Mouse (Mus musculus) heart, postnatal 14 days (tissue): ENCODE data around the gene Map3k13. TPM values are rescaled to one million over a fixed set of nuclear protein-coding genes. Genes with fewer than 3 reads are reported as not detected.
A peak's percentile ranks its signal among the peaks of the same experiment; 100 is the strongest.
"Not testable (repeated sequence)": the region's sequence is repeated elsewhere in the genome, so short reads cannot be mapped to it uniquely, and the experiment has no call there.

Experiments
- DNase-seq, 2 experiments: peaks; one replicate each; pipeline ENCODE4 v3.0.0; 2021 to 2022
- intact Hi-C: fragments of 180-260 bp; cut with DNase I; formaldehyde crosslinking; loops from one replicate; pipeline ENCODE4 v1.15.1; 2025
- total RNA-seq, 2 experiments: library from RNA; stranded (reverse); gene quantifications; 2 replicates each; pipeline ENCODE4 v1.2.3; 2021

Map3k13 gene
- total RNA-seq, 2 experiments from 2014 or later: 0.98 to 1.0 TPM

DNA sequence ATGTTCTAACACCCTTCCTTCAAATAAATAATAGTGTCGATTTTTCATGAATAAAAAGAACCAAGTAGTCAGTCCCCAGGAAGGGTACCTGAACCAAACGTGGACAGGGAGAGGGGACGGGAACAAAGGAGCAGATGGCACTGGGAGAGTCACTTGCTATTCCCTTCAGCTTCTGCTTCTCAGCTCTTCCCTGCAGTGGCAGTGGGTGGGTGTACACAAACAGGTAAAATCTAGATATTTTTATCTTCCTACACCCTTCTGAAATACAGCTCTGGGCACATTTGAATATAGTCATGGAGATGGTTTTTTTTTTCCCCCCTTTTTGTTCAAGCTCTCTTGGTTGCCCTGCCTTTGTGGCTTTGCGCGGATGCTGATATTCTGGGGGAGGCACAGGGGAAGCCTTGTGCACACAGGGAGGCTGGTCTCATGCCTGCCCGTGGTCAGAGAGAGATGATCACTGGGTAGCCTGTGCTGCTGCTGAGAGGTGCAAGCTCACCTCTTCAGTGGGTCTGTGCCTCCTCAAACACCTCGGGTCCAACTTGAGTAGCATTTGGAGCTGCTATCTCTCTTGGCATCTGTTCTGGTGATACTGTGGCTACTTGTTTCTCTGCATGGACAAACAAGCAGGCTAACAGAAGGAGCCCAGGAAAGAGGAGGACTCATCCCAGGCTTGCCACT is 87.6 kb downstream of the Map3k13 start:
- no peak for DNase-seq
- intact Hi-C loops: no loop called here

DNA sequence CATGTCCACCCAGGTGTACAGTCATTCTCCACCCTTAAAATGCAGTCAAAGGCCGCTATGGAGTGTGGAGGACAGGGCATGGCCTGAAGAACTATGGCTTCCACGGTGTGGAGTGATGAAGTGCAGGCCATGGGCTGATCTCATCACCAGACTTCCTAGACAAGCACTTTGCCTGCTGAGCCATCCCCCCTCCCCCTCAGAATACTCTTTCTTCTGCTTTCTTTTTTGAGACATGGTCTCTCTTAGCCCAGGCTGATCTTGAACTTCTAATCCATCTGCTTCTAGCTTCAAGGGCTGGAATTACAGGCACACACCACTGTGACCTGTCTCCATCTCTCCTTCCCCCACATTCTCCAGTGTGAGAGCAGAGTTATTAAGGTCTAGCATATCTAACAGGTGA is 93.5 kb downstream of the Map3k13 start:
- DNase-seq: no peak
- intact Hi-C loops: no loop called here

DNA sequence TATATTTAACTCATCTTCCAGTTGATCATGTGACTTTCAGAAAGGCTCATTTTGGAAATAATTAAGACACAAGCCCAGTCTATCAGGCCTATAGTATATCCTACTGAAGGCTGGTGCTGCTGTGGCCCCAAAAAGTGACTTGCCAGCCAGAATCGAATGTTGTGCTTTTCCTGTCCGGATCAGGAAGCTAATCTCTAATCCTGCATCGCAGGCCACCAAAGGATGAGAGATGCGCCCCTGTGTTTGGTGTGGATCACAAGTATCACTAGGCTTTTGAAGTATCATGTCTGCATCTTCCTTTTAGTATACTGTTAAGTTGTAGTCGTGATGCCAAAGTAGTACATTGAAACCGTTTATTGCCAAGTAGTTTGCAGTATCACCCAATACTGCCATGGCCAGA is 99.7 kb downstream of the Map3k13 start:
- DNase-seq: no peak
- intact Hi-C loops: no loop called here

DNA sequence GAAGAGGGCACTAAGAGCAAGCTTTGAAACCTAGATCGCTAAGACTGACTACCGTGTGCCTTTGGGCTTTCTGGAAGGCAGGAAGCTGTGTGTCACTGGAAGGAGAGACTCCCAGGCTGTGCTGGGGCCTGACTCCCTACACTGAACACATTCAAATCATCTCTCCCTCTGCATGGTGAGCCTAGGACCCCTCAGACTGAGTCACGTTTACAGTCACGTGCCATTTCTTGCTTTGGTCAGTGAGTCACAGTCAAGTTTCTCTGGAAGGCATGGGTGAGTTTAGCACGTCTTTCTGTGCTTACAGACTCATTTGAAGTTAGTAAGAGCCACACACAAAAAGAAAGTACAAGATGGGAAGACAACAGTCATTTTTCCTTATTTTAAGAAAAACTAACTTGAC is 107.1 kb downstream of the Map3k13 start:
- intact Hi-C loops: no loop called here

DNA sequence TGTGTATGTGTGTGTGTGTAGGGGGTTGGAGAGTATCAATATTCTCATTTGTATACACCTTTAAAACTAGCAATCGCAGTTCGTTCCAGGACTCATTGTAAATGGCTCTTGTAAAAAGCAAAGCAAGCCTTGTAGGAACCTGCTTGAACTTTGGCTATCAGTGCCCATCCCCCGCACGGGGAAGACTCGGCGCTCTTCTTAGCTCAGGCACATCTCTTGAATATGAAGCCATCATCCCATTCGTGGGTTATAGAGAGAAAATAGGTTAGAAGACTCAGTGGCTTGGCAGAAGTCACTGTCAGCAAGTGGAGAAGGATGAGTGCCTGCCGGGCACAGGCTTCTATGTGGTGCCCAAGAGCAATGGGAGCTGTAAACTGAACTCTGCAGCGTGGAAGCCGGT is 110.5 kb downstream of the Map3k13 start:
- no peak for DNase-seq

More for the DNA sequence above, 107.1 kb downstream of the Map3k13 start:
- no peak for DNase-seq

DNA sequence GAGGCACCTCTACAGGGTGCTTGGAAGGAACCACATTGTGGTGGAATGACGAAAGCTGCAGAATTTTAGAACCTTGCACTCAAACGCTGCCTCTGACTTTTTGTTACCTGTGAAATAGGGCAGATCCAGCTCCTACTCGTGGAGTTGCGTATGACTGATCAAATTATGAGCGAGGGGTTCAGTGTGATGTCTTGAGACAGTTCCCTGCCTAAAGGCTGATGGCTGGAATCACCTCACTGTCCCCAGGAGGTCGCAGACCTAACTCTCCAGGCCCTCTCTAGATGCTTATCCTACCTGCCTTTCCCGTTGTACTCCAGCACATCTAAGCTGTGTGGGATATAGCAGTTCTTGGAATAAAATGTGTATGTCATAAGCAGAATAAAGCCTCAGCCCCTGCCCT is 111.8 kb downstream of the Map3k13 start:
- intact Hi-C loops: no loop called here
- no peak for DNase-seq

More for the DNA sequence above, 110.5 kb downstream of the Map3k13 start:
- intact Hi-C loops: no loop called here

DNA sequence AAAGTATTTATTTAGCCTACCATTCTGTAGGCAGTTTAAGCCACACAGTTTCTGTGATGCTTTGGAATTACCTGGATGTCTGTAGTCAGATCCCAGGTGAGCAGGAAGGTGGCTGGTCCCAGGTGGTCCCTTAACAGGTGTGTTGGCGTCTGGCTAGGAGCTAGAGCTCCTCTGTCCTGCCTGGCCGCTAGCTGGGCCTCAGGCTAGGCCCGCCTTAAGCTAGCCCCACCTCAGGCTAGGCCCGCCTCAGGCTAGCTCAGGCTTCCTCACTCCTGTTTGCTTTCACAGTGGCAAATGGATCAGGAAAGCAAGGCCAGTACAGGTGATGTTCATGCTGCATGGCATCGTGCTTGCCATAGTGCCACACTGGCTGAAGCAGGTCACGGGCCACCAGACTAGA is 112.8 kb downstream of the Map3k13 start:
- no peak for DNase-seq
- intact Hi-C loops: no loop called here

DNA sequence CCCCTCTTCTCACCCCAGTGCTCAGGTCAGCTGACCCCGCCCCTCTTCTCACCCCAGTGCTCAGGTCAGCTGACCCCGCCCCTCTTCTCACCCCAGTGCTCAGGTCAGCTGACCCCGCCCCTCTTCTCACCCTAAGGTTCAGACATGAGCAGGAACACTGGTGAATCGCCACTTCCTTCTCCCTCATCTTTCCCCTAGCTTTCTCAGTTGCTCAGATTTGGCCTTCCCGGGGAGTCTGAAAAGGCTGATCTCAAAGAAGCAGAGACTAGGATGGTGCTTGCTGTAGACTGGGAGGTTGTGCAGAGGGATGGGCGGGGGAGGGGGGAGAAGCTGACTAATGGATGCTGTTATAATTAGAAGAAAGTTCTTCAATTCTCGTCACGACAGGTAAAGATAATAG is 114.8 kb downstream of the Map3k13 start:
- intact Hi-C loops, DNase-seq: not testable (repeated sequence)

DNA sequence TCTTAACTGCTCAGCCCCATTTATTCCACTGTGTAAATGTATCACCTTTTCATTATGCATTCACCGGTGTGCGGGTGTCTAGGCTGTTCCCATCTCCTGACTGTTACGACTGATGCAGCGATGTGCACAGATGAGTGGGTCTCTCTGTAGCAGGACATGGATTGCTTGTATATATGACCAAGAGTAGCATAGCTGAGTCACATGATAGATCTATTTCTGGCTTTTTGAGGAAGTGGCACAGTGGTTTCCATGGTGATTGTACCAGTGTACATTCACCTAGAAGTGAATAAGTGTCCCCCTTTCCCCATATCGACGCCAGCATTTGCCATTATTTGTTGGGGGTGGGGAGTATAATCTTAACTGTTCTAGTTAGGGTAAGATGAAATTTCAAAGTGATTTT is 119.2 kb downstream of the Map3k13 start:
- intact Hi-C loops: no loop called here
- DNase-seq: no peak

DNA sequence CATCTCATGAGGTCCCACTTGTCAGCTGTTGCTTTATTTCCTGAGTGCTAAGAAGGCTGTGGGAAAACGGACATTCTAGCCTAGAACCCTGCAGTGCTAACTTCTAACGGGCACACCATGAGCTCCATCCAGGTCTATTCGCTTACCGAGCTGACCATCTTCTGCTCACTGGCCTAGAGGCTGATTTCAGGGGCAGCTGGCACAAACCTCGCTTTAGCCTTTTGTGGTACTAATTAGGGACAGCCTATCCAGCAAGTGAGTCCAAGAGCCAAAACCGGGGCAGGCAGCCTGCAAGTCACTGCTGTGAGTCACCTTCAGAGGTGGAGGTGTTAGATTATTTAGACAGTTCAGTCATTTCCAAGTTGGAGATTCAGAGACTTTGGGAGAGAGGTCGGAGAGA is 122.5 kb downstream of the Map3k13 start:
- intact Hi-C loops: no loop called here
- DNase-seq: no peak

DNA sequence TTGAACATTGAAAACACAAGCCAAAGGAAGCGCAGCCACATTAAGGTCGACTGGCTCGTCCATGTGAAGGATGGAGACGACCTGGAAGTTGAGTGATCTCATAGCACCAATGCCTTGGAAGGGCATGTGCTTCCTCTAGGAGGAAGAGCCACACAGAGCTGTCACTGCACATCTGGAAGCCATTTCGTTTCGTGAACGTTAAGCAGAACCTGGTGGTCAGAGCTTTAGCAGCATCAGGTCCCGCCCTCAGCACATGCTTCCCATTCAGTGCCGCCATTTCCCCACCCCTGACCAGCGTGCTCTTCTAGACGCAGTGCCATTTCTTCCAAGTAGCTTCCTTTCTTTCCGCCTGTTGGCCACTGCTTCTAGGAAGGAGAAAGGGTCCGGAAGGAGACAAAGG is 134.3 kb downstream of the Map3k13 start:
- no peak for DNase-seq
- intact Hi-C loops: no loop called here

DNA sequence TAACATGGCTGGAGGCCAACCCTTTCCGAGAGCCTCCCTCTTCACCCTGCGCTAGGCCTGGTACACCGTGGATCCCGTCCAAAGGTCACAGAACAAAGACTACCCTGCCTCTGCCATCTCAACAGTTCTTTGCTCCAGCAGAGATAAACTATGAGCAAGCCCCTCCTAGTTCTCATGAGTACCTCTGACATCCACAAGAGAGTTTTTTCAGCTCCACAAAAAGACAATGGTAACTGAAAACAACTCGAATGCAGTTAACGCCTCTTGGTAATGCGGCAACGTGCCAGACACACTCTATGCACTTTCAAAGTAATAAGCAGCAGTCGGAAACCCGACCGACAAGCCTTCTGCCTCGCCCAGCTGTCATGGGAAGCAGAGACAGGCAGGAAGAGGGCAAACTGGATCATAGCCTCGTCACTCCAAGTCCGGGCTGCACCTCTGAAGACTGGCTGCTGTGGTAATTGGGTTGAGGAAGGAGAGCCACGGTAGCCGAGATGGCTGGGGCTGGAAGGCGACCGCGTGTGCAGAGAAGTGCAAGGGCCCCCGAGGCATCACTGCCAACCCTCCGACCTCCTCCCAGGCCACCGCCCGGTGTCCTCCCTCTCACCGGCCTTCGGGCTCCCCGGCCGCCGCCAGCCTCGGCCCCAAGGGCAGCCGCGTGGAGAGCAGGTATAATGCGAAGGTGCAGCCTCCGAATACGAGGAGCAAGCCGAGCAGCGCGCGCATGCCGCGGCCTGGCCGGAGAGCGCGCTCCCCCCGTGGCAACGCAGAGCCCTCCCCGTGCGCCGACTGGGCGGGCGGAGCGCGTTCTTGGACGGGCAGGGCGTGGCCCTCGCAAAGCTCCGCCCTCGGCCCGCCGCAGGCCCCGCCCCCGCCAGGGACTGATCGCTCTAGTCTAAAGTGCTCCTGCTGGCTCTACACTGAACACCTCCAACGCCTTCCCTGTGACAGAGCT is 152.9 kb downstream of the Map3k13 start, which contains the start of gene Tmem41a:
Tmem41a (minus strand) TSS at position 792 of the 955 bp plus-strand sequence.
- intact Hi-C loops: loop anchor here (5.0 kb wide), 1 partner anchor 60 kb away; the partner anchor contains the start of gene Senp2
- peak; percentile 92 to 93 for DNase-seq

DNA sequence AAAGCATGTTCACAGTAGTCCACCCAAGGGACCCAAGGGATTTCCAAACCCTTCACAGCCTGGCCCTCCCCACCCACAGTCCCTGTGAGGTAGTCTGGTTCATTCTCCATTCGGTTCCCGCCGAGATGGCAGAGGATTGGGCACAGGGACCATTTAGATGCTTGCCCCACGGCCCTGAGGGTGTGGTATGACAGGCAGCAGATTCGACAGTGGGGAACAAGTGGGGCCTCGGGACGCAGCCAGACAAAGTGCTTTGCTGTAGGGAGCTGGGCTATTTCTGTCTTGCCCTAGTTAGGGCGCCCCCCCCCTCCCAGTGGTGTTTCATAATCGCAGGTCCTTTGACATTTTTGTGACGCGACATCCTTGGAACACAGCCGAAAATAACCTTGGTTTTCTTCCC is 161.4 kb downstream of the Map3k13 start:
- intact Hi-C loops: no loop called here
- DNase-seq: peak; percentile 27 to 33

DNA sequence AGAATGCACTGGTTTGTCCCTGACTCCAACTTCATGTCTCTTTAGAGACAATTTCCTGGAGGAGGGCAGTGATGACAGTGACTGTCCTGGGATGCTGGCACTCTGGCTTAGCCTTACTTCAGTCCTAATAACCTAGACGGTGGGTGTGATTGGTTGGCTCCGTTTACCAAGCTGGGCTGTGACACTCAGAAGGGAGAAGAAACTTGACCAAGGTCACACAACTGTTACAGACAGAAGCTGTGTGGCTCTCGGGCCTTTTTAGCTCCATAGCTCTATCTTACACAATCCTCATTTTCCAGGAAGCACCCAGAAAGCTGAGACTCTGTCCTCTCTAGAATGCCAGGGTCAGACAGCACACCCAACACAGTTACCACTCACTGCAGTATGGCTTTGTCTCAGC is 171.4 kb downstream of the Map3k13 start:
- no peak for DNase-seq
- intact Hi-C loops: no loop called here

DNA sequence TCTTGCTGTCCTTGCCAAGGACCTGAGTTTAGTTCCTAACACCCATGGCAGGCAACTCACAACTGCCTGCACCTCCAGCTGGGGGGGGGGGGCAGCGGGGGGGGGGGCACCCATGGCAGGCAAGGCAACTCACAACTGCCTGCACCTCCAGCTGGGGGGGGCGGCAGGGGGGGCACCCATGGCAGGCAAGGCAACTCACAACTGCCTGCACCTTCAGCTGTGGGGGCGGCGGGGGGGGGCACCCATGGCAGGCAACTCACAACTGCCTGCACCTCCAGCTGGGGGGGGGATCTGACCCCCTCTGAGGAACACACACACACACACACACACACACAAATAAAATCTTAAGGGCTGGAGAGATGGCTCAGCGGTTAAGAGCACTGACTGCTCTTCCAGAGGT is 175.7 kb downstream of the Map3k13 start:
- DNase-seq: no peak
- intact Hi-C loops: no loop called here

DNA sequence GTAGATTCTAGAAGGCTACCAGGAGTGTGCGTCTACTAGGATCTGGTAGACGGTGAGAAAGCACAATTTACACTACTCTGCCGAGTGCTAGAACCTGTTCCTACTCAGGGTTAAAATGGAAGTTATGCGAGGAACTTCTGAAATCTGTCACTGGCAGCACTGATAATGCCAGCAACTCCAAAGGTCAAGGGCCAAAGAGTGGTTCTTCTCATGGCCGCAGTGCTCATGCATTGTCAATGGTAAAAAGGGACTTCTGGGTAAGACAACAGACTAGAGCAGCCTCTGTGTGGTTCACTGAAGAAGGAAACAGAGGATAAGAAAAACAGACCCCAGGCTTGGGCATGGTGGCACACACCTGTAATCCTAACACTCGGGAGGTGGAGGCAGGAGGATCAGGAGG is 176.4 kb downstream of the Map3k13 start:
- DNase-seq: no peak
- intact Hi-C loops: no loop called here

DNA sequence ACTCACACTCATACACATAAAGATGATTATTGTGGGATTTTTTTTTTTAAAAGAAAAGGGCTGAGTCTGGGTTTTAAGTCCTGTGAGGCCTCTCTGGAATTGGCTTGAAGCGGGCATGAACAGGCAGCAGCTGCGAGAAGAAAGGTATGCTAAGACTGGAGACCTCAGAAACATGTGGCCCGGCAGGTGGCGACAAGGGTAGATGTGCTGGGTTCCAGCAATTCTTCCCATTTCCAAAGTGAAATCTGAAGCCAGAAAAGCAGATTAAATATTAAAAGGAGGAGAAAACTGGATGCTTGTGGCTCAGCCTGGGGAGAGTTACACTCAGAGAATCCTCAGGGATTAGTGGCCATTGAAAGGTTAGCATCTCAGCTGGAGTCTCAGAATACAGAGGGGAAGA is 177.3 kb downstream of the Map3k13 start:
- no peak for DNase-seq
- intact Hi-C loops: no loop called here

DNA sequence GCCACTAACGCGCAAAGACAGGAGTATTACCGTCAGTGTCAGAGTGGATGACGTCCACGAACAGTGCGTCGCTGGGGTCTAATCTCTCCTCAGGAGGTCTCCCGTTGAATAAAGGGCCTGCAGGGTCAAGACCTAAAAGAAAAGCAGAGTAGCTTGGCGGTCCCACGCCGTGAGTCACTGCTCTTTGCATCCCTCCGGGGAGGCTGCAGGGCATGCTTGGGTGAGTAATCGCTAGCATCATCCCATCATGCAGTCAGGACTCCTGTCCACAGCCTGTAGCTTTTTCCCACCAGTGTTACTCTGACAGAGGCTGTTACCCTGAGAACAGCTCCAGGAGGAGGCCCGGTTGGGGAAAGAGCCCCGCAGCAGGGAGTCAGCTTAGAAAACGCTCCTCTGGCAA is 182.1 kb downstream of the Map3k13 start:
- DNase-seq: no peak
- intact Hi-C loops: no loop called here

DNA sequence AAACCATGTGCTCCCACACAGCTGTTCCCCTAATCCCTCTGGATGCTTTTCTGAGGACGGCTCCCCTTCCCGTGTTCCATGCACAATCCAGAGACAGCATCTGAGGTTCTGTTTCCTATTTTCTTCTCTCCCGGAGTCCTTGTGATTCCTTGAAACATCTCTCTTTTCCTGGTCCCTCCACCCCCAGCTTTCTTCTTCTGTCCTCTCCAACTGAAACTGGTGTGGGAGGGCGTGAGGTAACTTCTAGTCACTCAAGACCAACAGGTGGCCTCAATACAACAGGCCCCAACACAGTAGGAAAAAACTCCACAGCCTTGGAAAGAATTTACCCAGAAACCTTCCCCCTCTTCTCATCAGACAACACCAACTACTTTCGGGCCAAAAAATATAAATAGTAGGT is 183.2 kb downstream of the Map3k13 start:
- intact Hi-C loops: no loop called here
- DNase-seq: no peak
